Mouse (Mus musculus) hindbrain, postnatal 0 days (tissue): ENCODE results near the gene Ccnjl. TPM values are rescaled to one million over a fixed set of nuclear protein-coding genes. Genes with fewer than 3 reads are reported as not detected.

ENCODE experiments used
- ATAC-seq: fragments of 200-750 bp; cut with Nextera tagmentation; 2 replicates; pipeline ENCODE4 v1.8.0; 2017; ENCODE audit warnings: mild to moderate bottlenecking, moderate TSS enrichment, moderate library complexity
- DNase-seq: peaks from one replicate; pipeline ENCODE4 v3.0.0-alpha.2; 2015; ENCODE audit warnings: low spot score
- H3K27ac ChIP-seq: fragments of 300-500 bp; sonication (generic); 2 replicates; pipeline ENCODE4 v1.5.1; 2014; ENCODE audit warnings: mild to moderate bottlenecking
- H3K27me3 ChIP-seq: fragments of 300-500 bp; sonication (generic); 2 replicates; pipeline ENCODE4 v1.6.1; 2014; ENCODE audit warnings: low read length, mixed read lengths; ENCODE audit not compliant: insufficient read depth
- H3K36me3 ChIP-seq: fragments of 300-500 bp; sonication (generic); 2 replicates; pipeline ENCODE4 v1.6.1; 2014; ENCODE audit warnings: low read length, mixed read lengths; ENCODE audit not compliant: insufficient read depth
- H3K4me1 ChIP-seq: fragments of 300-500 bp; sonication (generic); 2 replicates; pipeline ENCODE4 v1.6.1; 2014; ENCODE audit warnings: antibody characterized with exemption, low read length, mixed read lengths; ENCODE audit not compliant: insufficient read depth
- H3K4me2 ChIP-seq: fragments of 300-500 bp; sonication (generic); 2 replicates; pipeline ENCODE4 v1.6.1; 2014; ENCODE audit warnings: low read depth, mild to moderate bottlenecking, low read length, moderate library complexity, mixed read lengths
- H3K4me3 ChIP-seq: fragments of 300-500 bp; sonication (generic); 2 replicates; pipeline ENCODE4 v1.5.1; 2014; ENCODE audit warnings: low read length
- H3K9ac ChIP-seq: fragments of 300-500 bp; sonication (generic); replicated peaks from 2 replicates; pipeline ENCODE4 v1.6.1; 2014; ENCODE audit warnings: mild to moderate bottlenecking, low read length, moderate library complexity, mixed read lengths
- H3K9me3 ChIP-seq: fragments of 300-500 bp; sonication (generic); 2 replicates; pipeline ENCODE4 v1.6.1; 2016; ENCODE audit warnings: low read length, mixed read lengths
- CTCF ChIP-seq: IDR thresholded peaks from 2 replicates; pipeline ENCODE4 v1.5.1; 2016; ENCODE audit warnings: antibody characterized with exemption, control low read depth, low read depth
- WGBS: fragments of 180-500 bp; shearing (Covaris S2); extraction: QIAGEN DNeasy Blood & Tissue Kit; methylation state at CpG from one replicate; pipeline ENCODE4 v1.1.7; 2014; 5-methylcytosine and 5-hydroxymethylcytosine counted together
- polyA plus RNA-seq: library from polyadenylated mRNA; unstranded; fragments of >200 nt; fragmentation: Nextera tagmentation; extraction: Ambion mirVana; gene quantifications from 2 replicates; pipeline ENCODE4 v1.2.1, GENCODE M21; 2015
- total RNA-seq: library from RNA; depleted of rRNA; stranded (reverse); fragments of >200 nt; gene quantifications from 2 replicates; pipeline ENCODE4 v1.2.3, GENCODE M21; 2014

Gene Ccnjl
- total and polyA plus RNA-seq, 2 experiments from 2014 or later, result 2.4 to 5.5 TPM

DNA sequence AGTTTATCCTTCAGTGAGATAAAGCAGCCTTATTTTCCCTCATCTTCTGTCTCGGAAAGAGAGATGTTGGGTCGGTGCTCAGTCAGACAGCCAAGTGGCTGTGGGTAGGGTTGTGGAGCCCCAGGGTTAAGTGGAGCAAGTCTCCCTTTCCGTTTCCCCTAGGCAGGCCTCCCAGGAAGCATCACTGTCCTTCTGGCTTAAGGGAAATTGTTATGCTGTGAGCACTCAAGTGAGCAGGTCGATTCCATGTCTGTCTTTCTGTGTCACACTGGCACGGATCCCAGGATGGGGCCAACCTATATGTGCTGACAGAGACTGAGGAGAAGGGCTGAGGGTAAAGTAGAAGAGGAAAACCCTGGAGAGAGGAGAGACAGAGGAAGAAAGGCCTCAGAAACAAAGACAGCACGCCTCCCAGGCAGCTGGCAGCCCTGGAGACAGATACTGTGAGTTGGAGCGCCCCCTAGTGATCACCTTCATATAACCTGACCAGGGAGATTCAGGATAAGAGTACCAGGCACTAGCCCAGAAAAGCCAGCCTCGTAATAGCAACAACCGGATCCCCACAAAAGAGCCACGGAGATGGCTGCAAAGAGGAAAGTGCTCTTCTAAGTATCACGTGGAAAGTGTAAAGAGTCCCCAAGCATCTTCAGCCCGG is 84.4 kb downstream of the Ccnjl start:
- no peak overlapping the region for H3K4me3 ChIP-seq
- no peaks in the 10 kb centered on the region for H3K4me1 ChIP-seq
- no peaks in the 10 kb centered on the region for H3K9me3 ChIP-seq
- 19% methylated on average over 12 of the region's 12 CpGs for WGBS
- ATAC-seq (peak; percentile 84), DNase-seq (peak; percentile 95)
- H3K4me2 ChIP-seq, result no peak overlapping the region
- TF ChIP-seq CTCF, result peak; percentile 86
- H3K27ac ChIP-seq, result peak overlapping the region; percentile 74; the same call in 1 of the 2 replicates
- H3K9ac ChIP-seq, result peak overlapping the region; percentile 43; the same call in 1 of the 2 replicates
- H3K27me3 ChIP-seq, result no peaks in the 10 kb centered on the region
- H3K36me3 ChIP-seq, result no peaks in the 10 kb centered on the region

DNA sequence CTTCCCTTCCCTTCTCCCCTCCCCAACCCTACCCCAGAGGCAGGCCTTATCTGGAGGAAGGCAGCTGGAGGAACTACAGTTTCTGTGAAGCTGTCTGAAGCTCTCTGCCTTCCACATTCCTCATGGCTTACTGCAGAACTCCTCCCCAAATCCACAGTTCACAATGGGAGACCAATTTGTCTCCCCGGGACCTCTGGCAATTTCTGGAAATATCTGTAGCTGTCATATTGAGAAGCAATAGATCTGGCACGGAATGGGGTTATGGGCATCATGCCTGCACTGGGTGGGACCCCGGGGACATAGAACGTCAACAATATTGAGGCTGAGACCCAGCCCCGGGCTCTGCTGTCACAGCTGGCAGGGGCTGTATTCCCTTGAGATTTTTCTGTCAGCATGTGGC is 89.3 kb downstream of the Ccnjl start:
- no peaks in the 10 kb centered on the region for H3K27me3 ChIP-seq
- H3K4me2 ChIP-seq, result no peak overlapping the region
- H3K4me3 ChIP-seq, result no peak overlapping the region
- ATAC-seq (peak; percentile 53), DNase-seq (peak; percentile 44)
- H3K27ac ChIP-seq, result peak overlapping the region; percentile 27; the same call in 1 of the 2 replicates
- H3K9me3 ChIP-seq, result no peaks in the 10 kb centered on the region
- no peaks in the 10 kb centered on the region for H3K36me3 ChIP-seq
- 21% methylated on average over 5 of the region's 5 CpGs for WGBS
- peaks cover 5% of the 10 kb centered on the region; the same call in 1 of the 2 replicates for H3K4me1 ChIP-seq
- TF ChIP-seq CTCF, result no peak
- H3K9ac ChIP-seq, result no peak overlapping the region

DNA sequence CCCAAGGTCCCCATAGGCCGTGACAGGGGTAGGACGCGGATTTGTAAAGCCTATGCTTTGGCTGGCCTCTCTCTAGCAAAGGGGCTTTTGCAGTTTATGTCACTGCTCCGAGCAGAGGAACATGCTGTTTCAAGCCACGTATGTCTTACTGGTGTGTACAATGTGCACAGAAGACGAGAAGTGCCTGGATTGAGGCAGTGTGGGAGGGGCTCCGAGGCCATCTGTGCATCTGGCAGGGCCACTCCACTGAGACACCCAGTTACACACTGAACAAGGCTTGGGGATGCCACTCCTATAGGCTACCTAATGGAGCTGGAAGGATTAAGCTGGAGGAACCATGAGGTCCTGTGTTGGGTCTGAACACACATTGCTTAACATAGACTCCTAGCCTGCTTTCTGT is 89.8 kb downstream of the Ccnjl start:
- Histone ChIP-seq H3K36me3 (no peaks in the 10 kb centered on the region), H3K27ac (peak overlapping the region; percentile 27; the same call in 1 of the 2 replicates)

DNA sequence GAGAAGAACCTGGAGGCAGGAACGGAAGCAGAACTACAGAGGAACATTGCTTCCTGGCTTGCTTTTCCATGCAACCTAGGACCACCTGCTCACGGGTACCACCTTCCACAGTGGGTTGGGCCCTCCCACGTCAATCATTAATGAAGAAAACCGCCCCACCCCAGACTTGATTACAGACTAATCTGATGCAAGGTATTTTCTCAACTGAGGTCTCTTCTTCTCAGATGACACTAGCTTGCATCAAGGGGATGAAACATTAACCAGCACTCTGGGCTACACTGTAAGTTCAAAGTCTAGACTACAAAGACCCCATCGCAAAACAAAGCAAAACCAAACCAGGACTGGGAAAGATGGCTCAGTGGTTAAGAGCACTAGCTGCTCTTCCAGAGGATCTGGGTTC is 93.2 kb downstream of the Ccnjl start:
- H3K4me3 ChIP-seq, result no peak overlapping the region
- ATAC-seq, result no peak
- WGBS, result 86% methylated on average over 5 of the region's 5 CpGs

More for the DNA sequence above, 89.8 kb downstream of the Ccnjl start:
- Histone ChIP-seq H3K9ac (no peak overlapping the region), H3K4me2 (no peak overlapping the region), H3K9me3 (no peaks in the 10 kb centered on the region), H3K27me3 (no peaks in the 10 kb centered on the region), H3K4me3 (no peak overlapping the region), H3K4me1 (peaks cover 5% of the 10 kb centered on the region; the same call in 1 of the 2 replicates)
- ATAC-seq (peak; percentile 62), DNase-seq (peak; percentile 16)
- 24% methylated on average over 7 of the region's 7 CpGs for WGBS
- no peak for TF ChIP-seq CTCF

DNA sequence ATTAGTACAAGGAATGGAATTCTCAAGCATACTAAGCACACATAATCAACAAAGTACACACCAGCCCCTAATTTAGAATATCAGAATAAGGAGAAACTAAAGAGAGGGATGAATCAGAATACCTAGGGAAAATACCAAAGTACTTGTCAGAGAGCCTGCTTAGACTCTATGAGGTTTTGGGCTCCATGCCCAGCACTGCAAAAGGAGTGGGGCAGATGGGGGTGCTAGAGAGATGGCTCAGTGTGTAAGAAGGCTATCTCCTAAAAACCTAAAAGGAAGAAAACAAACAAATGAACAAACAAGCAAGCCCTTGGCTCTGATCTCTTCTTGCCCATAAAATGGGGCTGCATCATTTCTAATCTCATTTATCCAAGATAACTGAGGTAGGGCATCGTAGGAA is 95.8 kb downstream of the Ccnjl start:
- no peak for DNase-seq
- 87% methylated on average over 1 of the region's 1 CpGs for WGBS
- H3K36me3 ChIP-seq, result no peaks in the 10 kb centered on the region

More for the DNA sequence above, 93.2 kb downstream of the Ccnjl start:
- no peaks in the 10 kb centered on the region for H3K27me3 ChIP-seq
- H3K4me2 ChIP-seq, result no peak overlapping the region
- TF ChIP-seq CTCF, result no peak
- peaks cover 11% of the 10 kb centered on the region for H3K4me1 ChIP-seq
- no peak overlapping the region for H3K9ac ChIP-seq
- no peaks in the 10 kb centered on the region for H3K36me3 ChIP-seq
- DNase-seq, result no peak
- H3K9me3 ChIP-seq, result no peaks in the 10 kb centered on the region
- no peak overlapping the region for H3K27ac ChIP-seq

DNA sequence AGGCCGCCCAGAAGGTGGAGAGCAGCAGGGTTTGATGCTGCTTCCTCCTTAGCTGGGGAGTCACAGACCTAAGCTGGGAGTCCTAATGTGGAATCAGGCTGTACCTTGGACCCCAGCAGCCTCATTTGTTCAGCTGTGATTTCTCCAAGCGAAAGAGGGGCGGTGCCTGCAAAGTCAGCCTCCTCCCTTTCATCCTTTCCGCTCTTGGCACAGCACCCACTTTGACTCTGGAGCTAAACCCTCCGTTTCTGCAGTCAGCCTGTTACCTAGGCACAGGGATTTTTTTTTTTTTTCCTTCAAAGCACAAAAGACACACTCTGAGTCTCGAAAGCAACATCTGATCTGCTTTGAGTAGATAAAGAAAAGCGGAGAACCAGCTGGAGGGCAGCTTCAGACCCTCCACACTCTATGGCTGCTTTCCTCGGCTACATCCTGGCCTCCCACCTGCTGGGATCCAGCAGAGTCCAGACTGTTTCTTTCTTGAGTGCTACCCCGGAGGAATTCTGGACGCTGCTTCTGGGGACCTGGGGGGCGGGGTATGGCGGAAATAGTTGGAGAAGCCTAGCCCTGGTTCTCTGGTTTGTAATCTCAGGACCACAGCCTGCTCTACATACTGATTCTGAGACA is 97.8 kb downstream of the Ccnjl start:
- peak; percentile 64 for ATAC-seq

More for the DNA sequence above, 95.8 kb downstream of the Ccnjl start:
- Histone ChIP-seq H3K4me2 (no peak overlapping the region), H3K9ac (no peak overlapping the region), H3K4me1 (peaks cover 13% of the 10 kb centered on the region), H3K27ac (no peak overlapping the region), H3K27me3 (no peaks in the 10 kb centered on the region), H3K4me3 (no peak overlapping the region), H3K9me3 (no peaks in the 10 kb centered on the region)
- no peak for ATAC-seq
- no peak for TF ChIP-seq CTCF

More for the DNA sequence above, 97.8 kb downstream of the Ccnjl start:
- WGBS, result 8% methylated on average over 12 of the region's 12 CpGs
- H3K27me3 ChIP-seq, result no peaks in the 10 kb centered on the region
- H3K36me3 ChIP-seq, result no peaks in the 10 kb centered on the region
- no peak for TF ChIP-seq CTCF
- peak overlapping the region; percentile 1 for H3K4me3 ChIP-seq
- H3K4me2 ChIP-seq, result peak overlapping the region; percentile 51
- no peaks in the 10 kb centered on the region for H3K9me3 ChIP-seq
- peak overlapping the region; percentile 41 for H3K9ac ChIP-seq
- H3K27ac ChIP-seq, result peak overlapping the region; percentile 64
- peak; percentile 65 for DNase-seq
- H3K4me1 ChIP-seq, result peaks cover 13% of the 10 kb centered on the region
